Comparison of ENCODE assay signal across 15 mouse cellular contexts in the genomic region with DNA sequence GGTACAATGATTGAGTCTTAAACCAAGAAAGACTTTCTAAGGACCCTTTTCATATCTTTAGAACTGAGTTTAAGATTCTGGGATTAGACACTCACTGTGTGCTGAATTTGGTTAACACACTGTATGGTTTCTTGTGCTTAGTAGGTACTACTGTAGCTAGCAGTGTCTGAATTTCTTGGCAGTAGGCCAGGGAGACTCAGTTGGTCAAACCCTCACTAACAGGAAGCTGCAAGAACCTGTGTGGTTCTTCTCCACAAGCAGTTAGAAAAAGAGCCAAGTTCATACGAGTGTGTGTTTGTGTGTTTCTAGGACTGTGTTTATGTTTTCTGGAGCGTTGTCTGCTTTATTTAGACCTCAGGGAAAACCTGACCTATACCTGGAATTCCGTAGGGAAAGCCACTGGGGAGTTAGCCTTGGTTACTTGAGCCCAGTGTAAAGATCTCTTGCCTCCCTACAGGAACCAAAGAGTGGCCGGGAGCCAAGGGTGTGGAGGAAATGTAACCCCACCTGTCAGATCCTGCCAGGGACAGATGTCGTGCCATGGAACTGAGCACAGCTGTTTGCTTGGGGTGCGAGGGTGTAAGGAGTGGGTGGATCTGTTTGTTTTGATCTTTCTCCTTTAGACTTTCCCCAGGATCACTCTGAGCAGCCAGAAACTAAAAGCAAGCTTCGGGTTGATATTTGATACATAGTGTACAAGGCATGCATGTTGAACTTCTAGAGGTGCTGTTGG. TPM values are rescaled to one million over a fixed set of nuclear protein-coding genes. Genes with fewer than 3 reads are reported as not detected.
DNase-seq lines count a peak whose midpoint lies in the region; ATAC-seq lines count a peak whose summit lies in the region.
"Had no signal": no experiment of that assay in that cellular context is flagged by ENCODE, and none has a peak within 500 bp of the region (broad histone marks: within the 10 kb centered on the region; RNA-seq: fewer than 3 reads in every experiment).

No protein-coding gene starts in this region.

- DNase-seq in heart, postnatal 14 days, result no peak
- peak; percentile 32 for DNase-seq in 416B (ENCODE audit: low read depth)
- peak; percentile 58 for DNase-seq in lung, postnatal 10 days
- DNase-seq in adrenal gland, adult (ENCODE audit: inconsistent age in 2 of 2, low spot score in 1 of 2), result no peak
- DNase-seq in embryo, embryonic 10 days (ENCODE audit: low spot score), result no peak
- no peak for DNase-seq in frontal cortex, postnatal 36 days (ENCODE audit: low spot score in 2 of 2)
- DNase-seq: cerebellum, postnatal 25 days had no signal

- 50% methylated on average over 7 of the region's 7 CpGs for WGBS in heart, embryonic 16.5 days

- H3K9me3 ChIP-seq in heart, embryonic 16.5 days (replicated peaks; ENCODE audit: control insufficient read depth, low read length), result no peaks in the 10 kb centered on the region
- H3K9me3 ChIP-seq: hindbrain, embryonic 13.5 days; midbrain, embryonic 10.5 days had no signal

- ATAC-seq in heart, embryonic 16.5 days (replicated peaks; ENCODE audit: extremely low read depth, insufficient read depth, low FRiP score), result 0 out of 2 replicates have a peak, but pooled peaks have one; percentile 37
- ATAC-seq in activated CD4-positive, CD25-positive, alpha-beta regulatory T cell, adult 4 months, result peak; percentile 53

- no peaks in the 10 kb centered on the region for H3K36me3 ChIP-seq in heart, embryonic 16.5 days (ENCODE audit: control insufficient read depth, insufficient read depth)
- H3K36me3 ChIP-seq: hindbrain, embryonic 13.5 days; midbrain, embryonic 10.5 days had no signal

- no peaks in the 10 kb centered on the region for H3K27me3 ChIP-seq in heart, embryonic 16.5 days (ENCODE audit: control insufficient read depth, insufficient read depth, low read length)
- H3K27me3 ChIP-seq: hindbrain, embryonic 13.5 days had no signal

- intact Hi-C loops in heart, postnatal 14 days (cut with DNase I), result no loop called here

- no peak overlapping the region for H3K9ac ChIP-seq in heart, embryonic 16.5 days (ENCODE audit: low read length)
- H3K9ac ChIP-seq: hindbrain, embryonic 13.5 days had no signal

- H3K4me2 ChIP-seq in heart, embryonic 16.5 days (ENCODE audit: low read depth, low read length), result no peak overlapping the region
- H3K4me2 ChIP-seq: hindbrain, embryonic 13.5 days; liver, embryonic 11.5 days had no signal

- H3K27ac ChIP-seq in heart, embryonic 16.5 days (ENCODE audit: low read length), result no peak overlapping the region
- H3K27ac ChIP-seq: hindbrain, embryonic 13.5 days; midbrain, embryonic 10.5 days had no signal

- no peak overlapping the region for H3K4me3 ChIP-seq in heart, embryonic 16.5 days (ENCODE audit: low read length)
- H3K4me3 ChIP-seq: hindbrain, embryonic 13.5 days; midbrain, embryonic 10.5 days had no signal

- H3K4me1 ChIP-seq in heart, embryonic 16.5 days (ENCODE audit: control insufficient read depth, insufficient read depth, low read length), result no peaks in the 10 kb centered on the region
- H3K4me1 ChIP-seq: hindbrain, embryonic 13.5 days had no signal

RNA-seq across cellular contexts. Expression of gene Sytl2, which starts 10.3 kb away (rescaled TPM):
- 7.7 and 7.8 TPM in 2 replicates for polyA plus RNA-seq in heart, embryonic 16.5 days (2015; fragmentation: Nextera tagmentation; extraction: Ambion mirVana)
- 1 to 10 TPM; 4.1 to 4.6 TPM for total RNA-seq in heart, postnatal 14 days (2021)
- 10 to 100 TPM; 25.2 to 28.4 TPM for polyA plus RNA-seq in activated CD4-positive, CD25-positive, alpha-beta regulatory T cell, adult 4 months (2017; shearing (Covaris generic))

RNA-seq across cellular contexts. Expression of gene Ccdc83, which starts 46.7 kb away (rescaled TPM):
- not detected in 2 replicates for polyA plus RNA-seq in heart, embryonic 16.5 days (2015; fragmentation: Nextera tagmentation; extraction: Ambion mirVana)
- total RNA-seq in heart, postnatal 14 days (2021), result under 1 TPM in 1 of 2 experiments, not detected in 1; 0.26 TPM
- under 1 TPM in 1 of 2 experiments, not detected in 1; 0.32 TPM for polyA plus RNA-seq in activated CD4-positive, CD25-positive, alpha-beta regulatory T cell, adult 4 months (2017; shearing (Covaris generic))
- total RNA-seq: gastrocnemius, postnatal 36 days; layer of hippocampus, postnatal 10 days had no signal
- polyA plus RNA-seq: brain, embryonic 14.5 days; hindbrain, embryonic 13.5 days; liver, embryonic 11.5 days; midbrain, embryonic 10.5 days had no signal

Comparison
In these comparisons a context has a peak if more than half of its experiments do, and no peak if none do; other contexts are left out.
1. DNase-seq: peak in 416B (single experiment) and lung, postnatal 10 days (single experiment); none in heart, postnatal 14 days (0 of 2), adrenal gland, adult (0 of 2), embryo, embryonic 10 days (single experiment) and frontal cortex, postnatal 36 days (0 of 2).